Mouse (Mus musculus) liver, postnatal 0 days (tissue): ENCODE data around the gene Cenpt. TPM values are rescaled to one million over a fixed set of nuclear protein-coding genes. Genes with fewer than 3 reads are reported as not detected.

ENCODE experiments used
- ATAC-seq: fragments of 200-750 bp; cut with Nextera tagmentation; 2 replicates; pipeline ENCODE4 v1.8.0; 2017; ENCODE audit warnings: mild to moderate bottlenecking, moderate library complexity
- DNase-seq: peaks from one replicate; pipeline ENCODE4 v3.0.0-alpha.2; 2016
- H3K27ac ChIP-seq: fragments of 300-500 bp; sonication (generic); 2 replicates; pipeline ENCODE4 v1.5.1; 2014; ENCODE audit warnings: antibody characterized with exemption, moderate library complexity, mild to moderate bottlenecking, low read depth
- H3K27me3 ChIP-seq: fragments of 300-500 bp; sonication (generic); 2 replicates; pipeline ENCODE4 v1.6.1; 2014; ENCODE audit warnings: low read length, control low read depth, mixed read lengths; ENCODE audit not compliant: insufficient read depth
- H3K36me3 ChIP-seq: fragments of 300-500 bp; sonication (generic); replicated peaks from 2 replicates; pipeline ENCODE4 v1.6.1; 2014; ENCODE audit warnings: mild to moderate bottlenecking, control low read depth, low read length, moderate library complexity, mixed read lengths; ENCODE audit not compliant: insufficient read depth
- H3K4me1 ChIP-seq: fragments of 300-500 bp; sonication (generic); 2 replicates; pipeline ENCODE4 v1.6.1; 2014; ENCODE audit warnings: antibody characterized with exemption, mild to moderate bottlenecking, control low read depth; ENCODE audit not compliant: insufficient read depth
- H3K4me2 ChIP-seq: fragments of 300-500 bp; sonication (generic); 2 replicates; pipeline ENCODE4 v1.6.1; 2014; ENCODE audit warnings: low read depth, mild to moderate bottlenecking, low read length, moderate library complexity, mixed read lengths
- H3K4me3 ChIP-seq: fragments of 300-500 bp; sonication (generic); 2 replicates; pipeline ENCODE4 v1.5.1; 2014; ENCODE audit warnings: low read depth, low read length
- H3K9ac ChIP-seq: fragments of 300-500 bp; sonication (generic); replicated peaks from 2 replicates; pipeline ENCODE4 v1.6.1; 2014; ENCODE audit warnings: mild to moderate bottlenecking, moderate library complexity
- H3K9me3 ChIP-seq: fragments of 300-500 bp; sonication (generic); 2 replicates; pipeline ENCODE4 v1.6.1; 2016; ENCODE audit warnings: mild to moderate bottlenecking, control low read depth, low read length, mixed read lengths
- CTCF ChIP-seq: sonication (generic); IDR thresholded peaks from 2 replicates; pipeline ENCODE4 v1.5.1; 2016; ENCODE audit warnings: antibody characterized with exemption, low read depth
- EP300 ChIP-seq: IDR thresholded peaks from 2 replicates; pipeline ENCODE4 v1.6.1; 2016; ENCODE audit warnings: antibody characterized with exemption, low read depth, mild to moderate bottlenecking
- WGBS: fragments of 180-500 bp; shearing (Covaris S2); extraction: QIAGEN DNeasy Blood & Tissue Kit; methylation state at CpG from one replicate; pipeline ENCODE4 v1.1.7; 2014; ENCODE audit not compliant: insufficient replicate concordance; 5-methylcytosine and 5-hydroxymethylcytosine counted together
- polyA plus RNA-seq: library from polyadenylated mRNA; unstranded; fragments of >200 nt; fragmentation: Nextera tagmentation; extraction: Ambion mirVana; gene quantifications from 2 replicates; pipeline ENCODE4 v1.2.1, GENCODE M21; 2015

Cenpt gene
- polyA plus RNA-seq, 1 experiment from 2014 or later, result 8.9 TPM

DNA sequence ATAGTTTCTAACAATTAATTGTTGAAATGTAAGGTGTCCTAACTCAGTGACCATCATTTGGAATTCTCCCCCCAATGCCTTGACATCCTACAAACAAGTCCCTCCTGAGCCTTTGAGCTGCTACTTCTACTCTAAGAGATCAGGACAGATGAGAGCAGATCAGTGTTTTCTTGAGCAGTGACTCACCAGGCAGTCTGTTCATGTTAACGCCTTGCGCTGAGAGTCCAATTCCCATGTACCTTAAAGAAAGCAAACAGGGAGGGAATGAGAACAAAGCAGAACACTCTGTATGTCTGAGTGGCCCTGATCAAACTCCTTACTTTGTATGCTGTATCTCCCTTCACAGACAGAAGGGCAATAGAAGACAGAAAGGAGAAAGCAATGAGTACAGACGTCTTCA is 47.7 kb downstream of the Cenpt start:
- H3K36me3 ChIP-seq, result peaks cover 40% of the 10 kb centered on the region
- no peak overlapping the region for H3K4me2 ChIP-seq
- WGBS, result 85% methylated on average over 3 of the region's 3 CpGs
- H3K9ac ChIP-seq, result no peak overlapping the region
- TF ChIP-seq CTCF, result no peak
- TF ChIP-seq EP300, result no peak
- H3K9me3 ChIP-seq, result no peaks in the 10 kb centered on the region
- peak overlapping the region; percentile 70 for H3K27ac ChIP-seq
- ATAC-seq (no peak), DNase-seq (no peak)
- no peak overlapping the region for H3K4me3 ChIP-seq
- peaks cover 49% of the 10 kb centered on the region for H3K4me1 ChIP-seq
- no peaks in the 10 kb centered on the region for H3K27me3 ChIP-seq

DNA sequence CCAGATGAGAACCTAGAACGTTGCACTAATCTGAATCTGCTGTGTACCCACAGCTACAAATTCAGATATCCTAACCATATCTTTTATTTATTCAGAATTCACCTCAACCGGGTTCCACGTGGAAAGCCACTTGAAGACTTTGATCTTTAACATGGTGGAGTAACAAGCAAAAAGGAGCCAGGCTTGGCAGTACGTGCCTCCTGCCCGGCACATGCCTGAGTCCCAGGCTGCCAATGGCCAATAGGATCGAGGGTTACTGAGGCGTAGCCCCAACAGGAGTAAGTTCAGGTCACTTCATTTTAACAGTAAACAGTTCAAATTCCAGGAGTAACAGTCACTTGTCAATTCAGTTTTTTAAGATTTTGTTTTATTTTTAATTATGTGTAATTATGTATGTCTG is 48.3 kb downstream of the Cenpt start:
- Histone ChIP-seq H3K9ac (no peak overlapping the region), H3K36me3 (peaks cover 45% of the 10 kb centered on the region), H3K4me2 (no peak overlapping the region), H3K4me1 (peaks cover 51% of the 10 kb centered on the region), H3K27me3 (no peaks in the 10 kb centered on the region), H3K9me3 (no peaks in the 10 kb centered on the region), H3K4me3 (no peak overlapping the region), H3K27ac (peak overlapping the region; percentile 70)
- 85% methylated on average over 7 of the region's 7 CpGs for WGBS
- no peak for DNase-seq
- ATAC-seq, result peak; percentile 21; the same call in 1 of the 2 replicates
- TF ChIP-seq EP300 (0 out of 2 replicates have a peak, but pooled peaks have one; percentile 53), CTCF (no peak)

DNA sequence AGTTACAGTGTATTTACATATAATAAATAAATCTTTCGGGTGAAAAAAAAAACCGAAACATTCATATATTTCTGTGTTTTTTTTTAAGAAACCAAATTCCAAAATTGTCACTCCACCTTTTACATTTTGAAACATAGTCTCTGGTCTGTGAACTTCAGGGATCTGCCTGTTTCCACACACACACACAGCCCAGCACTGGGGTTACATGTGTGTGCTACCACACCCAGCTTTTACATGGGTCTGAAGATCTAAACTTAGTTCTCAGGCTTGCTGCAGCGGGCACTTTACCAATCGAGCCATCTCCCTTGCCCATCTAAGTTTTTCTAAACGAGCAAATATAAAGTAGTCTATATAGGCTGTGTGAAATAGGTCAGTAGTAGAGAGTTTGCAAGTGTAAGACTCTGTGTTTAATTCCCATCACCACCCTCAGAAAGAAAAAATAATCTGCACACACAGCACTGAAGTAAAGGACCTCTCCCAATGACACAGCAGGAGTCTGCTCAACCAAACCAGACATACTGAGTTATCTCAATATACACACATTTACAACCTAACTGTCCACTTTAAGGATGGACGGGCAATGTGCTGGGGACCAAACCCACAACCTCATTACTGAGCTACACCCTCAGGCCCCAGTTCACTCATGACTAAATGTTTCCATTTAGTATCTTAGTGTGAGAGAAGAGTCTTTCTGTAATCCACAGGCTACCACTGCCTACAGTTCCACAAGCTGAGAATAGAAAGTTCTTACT is 51.7 kb downstream of the Cenpt start:
- no peaks in the 10 kb centered on the region for H3K27me3 ChIP-seq
- TF ChIP-seq EP300, result peak; percentile 99
- no peak for TF ChIP-seq CTCF
- peaks cover 47% of the 10 kb centered on the region for H3K4me1 ChIP-seq
- peaks cover 45% of the 10 kb centered on the region for H3K36me3 ChIP-seq
- peak overlapping the region; percentile 61 for H3K4me2 ChIP-seq
- H3K4me3 ChIP-seq, result 0 out of 2 replicates have a peak overlapping the region, but pooled peaks have one; percentile 11
- peak; percentile 90 for ATAC-seq
- peak overlapping the region; percentile 97 for H3K27ac ChIP-seq
- WGBS, result 67% methylated on average over 6 of the region's 6 CpGs
- H3K9me3 ChIP-seq, result no peaks in the 10 kb centered on the region
- DNase-seq, result no peak
- H3K9ac ChIP-seq, result peak overlapping the region; percentile 56

DNA sequence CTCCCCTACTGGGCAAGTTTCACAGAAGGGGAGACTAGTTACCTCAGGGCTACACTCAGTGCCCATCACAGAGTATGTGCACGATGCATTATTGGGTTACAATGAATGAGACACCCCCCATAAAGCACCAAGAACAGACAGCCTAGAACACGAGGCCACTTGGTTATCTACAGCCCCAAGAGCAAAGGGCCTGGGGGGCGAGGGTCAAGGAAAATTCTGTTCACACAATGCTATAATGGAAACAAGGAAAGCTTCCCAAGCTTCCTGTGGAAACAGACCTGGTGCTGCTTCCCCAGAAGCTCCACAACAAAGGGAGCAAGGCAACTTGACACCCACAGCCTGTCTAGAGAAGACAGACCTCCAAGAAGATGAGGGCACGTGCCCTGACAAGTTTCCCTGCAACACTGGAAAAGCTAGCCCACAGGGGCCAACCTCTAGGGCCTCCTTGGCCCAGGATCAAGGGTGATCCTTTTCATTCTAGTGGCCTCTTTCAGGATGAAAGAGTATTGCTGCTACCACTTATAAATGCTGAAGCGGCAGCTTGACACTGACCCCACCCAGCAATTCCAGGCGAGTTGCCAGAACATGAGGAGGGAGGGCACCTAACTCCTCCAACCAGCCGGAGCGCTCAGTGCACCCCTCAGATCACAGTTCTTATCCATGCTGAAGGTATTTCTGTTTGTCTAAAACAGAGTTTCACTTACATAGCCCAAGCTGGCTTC is 53.8 kb downstream of the Cenpt start:
- Histone ChIP-seq H3K4me3 (peak overlapping the region; percentile 23; the same call in 1 of the 2 replicates), H3K9ac (peak overlapping the region; percentile 58)
- 45% methylated on average over 8 of the region's 8 CpGs for WGBS

DNA sequence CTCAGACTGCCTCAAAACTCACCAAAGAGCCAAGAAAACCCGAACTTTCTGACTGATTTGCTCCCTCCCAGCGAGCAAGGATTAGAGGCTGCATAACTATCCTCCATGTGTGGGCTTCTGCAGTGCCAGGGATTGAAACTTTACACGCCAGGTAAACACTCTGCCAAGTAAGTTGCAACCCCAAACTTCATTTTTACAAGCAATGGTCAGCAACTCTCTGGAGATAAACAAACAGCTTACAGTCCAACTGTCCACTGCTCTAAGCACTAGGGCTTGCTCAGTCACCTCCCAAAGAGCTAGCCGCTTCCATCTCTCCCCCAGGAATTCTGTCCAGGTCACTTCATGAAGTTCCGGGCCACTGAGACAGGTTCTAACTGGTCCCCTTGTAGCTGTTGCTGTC is 54.7 kb downstream of the Cenpt start:
- peaks cover 52% of the 10 kb centered on the region for H3K36me3 ChIP-seq
- DNase-seq (no peak), ATAC-seq (no peak)
- H3K9me3 ChIP-seq, result no peaks in the 10 kb centered on the region
- H3K27ac ChIP-seq, result peak overlapping the region; percentile 97
- peaks cover 54% of the 10 kb centered on the region for H3K4me1 ChIP-seq
- H3K9ac ChIP-seq, result no peak overlapping the region
- H3K4me3 ChIP-seq, result no peak overlapping the region; the same call in 1 of the 2 replicates
- TF ChIP-seq CTCF (no peak), EP300 (no peak)
- H3K4me2 ChIP-seq, result peak overlapping the region; percentile 61
- WGBS, result 88% methylated on average over 5 of the region's 5 CpGs
- no peaks in the 10 kb centered on the region for H3K27me3 ChIP-seq

More for the DNA sequence above, 53.8 kb downstream of the Cenpt start:
- peak overlapping the region; percentile 61 for H3K4me2 ChIP-seq
- peaks cover 50% of the 10 kb centered on the region for H3K4me1 ChIP-seq
- no peaks in the 10 kb centered on the region for H3K27me3 ChIP-seq
- no peaks in the 10 kb centered on the region for H3K9me3 ChIP-seq
- DNase-seq (peak; percentile 93), ATAC-seq (peak; percentile 78)
- TF ChIP-seq CTCF (no peak), EP300 (peak; percentile 72)
- peak overlapping the region; percentile 97 for H3K27ac ChIP-seq
- peaks cover 48% of the 10 kb centered on the region for H3K36me3 ChIP-seq

DNA sequence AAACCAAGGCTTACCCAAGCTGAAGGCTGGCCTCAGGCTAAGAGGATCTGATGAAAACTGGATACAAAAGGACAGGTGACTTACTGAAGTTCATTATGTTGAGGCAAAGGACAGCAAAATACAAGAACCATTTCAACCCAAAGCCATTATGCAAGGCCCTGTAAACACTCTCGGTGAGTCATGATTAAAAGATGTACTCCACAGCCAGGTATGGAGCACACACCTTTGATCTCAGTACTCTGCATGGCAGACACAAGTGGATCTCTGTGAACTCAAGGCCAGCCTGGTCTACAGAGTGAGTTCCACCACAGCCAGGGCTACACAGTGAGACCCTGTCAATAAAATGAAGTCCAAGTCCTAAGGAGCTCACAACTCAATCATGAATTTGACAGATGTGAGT is 57.3 kb downstream of the Cenpt start:
- Histone ChIP-seq H3K27me3 (no peaks in the 10 kb centered on the region), H3K4me3 (no peak overlapping the region), H3K9ac (no peak overlapping the region), H3K4me1 (peaks cover 44% of the 10 kb centered on the region), H3K9me3 (no peaks in the 10 kb centered on the region), H3K4me2 (no peak overlapping the region), H3K36me3 (peaks cover 70% of the 10 kb centered on the region), H3K27ac (peak overlapping the region; percentile 29; the same call in 1 of the 2 replicates)
- no peak for DNase-seq
- ATAC-seq, result no peak
- 75% methylated on average over 1 of the region's 1 CpGs for WGBS
- TF ChIP-seq EP300 (no peak), CTCF (no peak)

Other genes starting within 250 kb of the Cenpt start
- 6.2 and 6.8 TPM in 2 replicates for gene Ripor1, start 248.0 kb downstream of the Cenpt start, polyA plus RNA-seq
- gene Ctcf, start 216.7 kb downstream of the Cenpt start, polyA plus RNA-seq, result 41.1 and 42.2 TPM in 2 replicates
- 0.17 TPM in 1 of 2 replicates, not detected in the other for gene Agrp, start 215.9 kb downstream of the Cenpt start, polyA plus RNA-seq
- 0.73 and 0.88 TPM in 2 replicates for gene Carmil2, start 167.0 kb downstream of the Cenpt start, polyA plus RNA-seq
- gene Acd, start 152.2 kb downstream of the Cenpt start, polyA plus RNA-seq, result 20.6 and 22.4 TPM in 2 replicates
- gene Pard6a, start 152.1 kb downstream of the Cenpt start, polyA plus RNA-seq, result 5.0 and 6.6 TPM in 2 replicates
- not detected in 2 replicates for gene 4933405L10Rik, start 145.6 kb downstream of the Cenpt start, polyA plus RNA-seq
- gene Enkd1, start 145.1 kb downstream of the Cenpt start, polyA plus RNA-seq, result 2.9 and 3.3 TPM in 2 replicates
- gene Gfod2, start 94.6 kb downstream of the Cenpt start, polyA plus RNA-seq, result 2.4 and 2.9 TPM in 2 replicates
- 18.9 and 20.9 TPM in 2 replicates for gene Ranbp10, start 25.9 kb downstream of the Cenpt start, polyA plus RNA-seq
- not detected in 2 replicates for gene Tsnaxip1, start 25.5 kb downstream of the Cenpt start, polyA plus RNA-seq
- gene Thap11, start 1.9 kb upstream of the Cenpt start, polyA plus RNA-seq, result 19.6 and 21.5 TPM in 2 replicates
- 67.6 and 71.9 TPM in 2 replicates for gene Nutf2, start 7.3 kb upstream of the Cenpt start, polyA plus RNA-seq
- 5.8 and 7.2 TPM in 2 replicates for gene Edc4, start 27.6 kb upstream of the Cenpt start, polyA plus RNA-seq
- not detected in 2 replicates for gene Nrn1l, start 40.3 kb upstream of the Cenpt start, polyA plus RNA-seq
- gene Pskh1, start 47.2 kb upstream of the Cenpt start, polyA plus RNA-seq, result 11.5 and 11.8 TPM in 2 replicates
- gene Ctrl, start 80.6 kb upstream of the Cenpt start, polyA plus RNA-seq, result 0.16 and 0.31 TPM in 2 replicates
- gene Psmb10, start 85.2 kb upstream of the Cenpt start, polyA plus RNA-seq, result 57.1 and 62.0 TPM in 2 replicates
- gene Lcat, start 90.1 kb upstream of the Cenpt start, polyA plus RNA-seq, result 322 and 346 TPM in 2 replicates
- gene Slc12a4, start 112.8 kb upstream of the Cenpt start, polyA plus RNA-seq, result 5.1 and 5.2 TPM in 2 replicates
- gene Dpep3, start 126.2 kb upstream of the Cenpt start, polyA plus RNA-seq, result not detected in 2 replicates
- gene Dus2, start 138.1 kb upstream of the Cenpt start, polyA plus RNA-seq, result 8.2 and 9.5 TPM in 2 replicates
- gene Dpep2nb, start 152.7 kb upstream of the Cenpt start, polyA plus RNA-seq, result not detected in 2 replicates
- gene Ddx28, start 158.6 kb upstream of the Cenpt start, polyA plus RNA-seq, result 13.0 and 14.7 TPM in 2 replicates
- 2.3 TPM in 2 replicates for gene Nfatc3, start 205.6 kb upstream of the Cenpt start, polyA plus RNA-seq